Mouse (Mus musculus): ENCODE measurements around the gene Slc38a9. TPM values are rescaled to one million over a fixed set of nuclear protein-coding genes. Genes with fewer than 3 reads are reported as not detected.

The Slc38a9 gene
- polyA plus RNA-seq, 1 experiment from 2014 or later = 10.1 TPM

DNA sequence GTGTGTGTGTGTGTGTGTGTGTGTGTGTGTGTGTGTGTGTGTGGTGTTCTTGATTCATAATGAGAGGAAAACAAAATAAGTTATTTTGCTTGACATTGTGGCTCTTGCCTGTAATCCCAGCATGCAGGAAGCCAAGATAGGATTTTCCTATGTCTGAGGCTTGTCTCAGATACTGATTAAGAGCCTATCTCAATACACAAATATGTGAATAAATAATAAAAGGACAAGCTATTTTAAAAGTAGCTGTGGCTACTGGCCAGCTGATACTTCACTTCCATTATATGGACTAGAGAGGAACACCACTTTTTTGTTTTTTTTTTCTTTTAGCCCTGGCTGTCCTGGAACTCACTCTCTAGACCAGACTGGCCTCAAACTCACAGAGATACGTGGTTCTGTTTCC lies 101.2 kb downstream of the Slc38a9 start:
- Histone ChIP-seq H3K9me3 (ENCODE audit: control insufficient read depth, low read length) (no peaks in the 10 kb centered on the region), H3K4me3 (ENCODE audit: low read depth, low read length) (no peak overlapping the region), H3K27ac (replicated peaks) (peak overlapping the region; percentile 82), H3K9ac (ENCODE audit: low read length) (no peak overlapping the region), H3K4me1 (replicated peaks; ENCODE audit: control insufficient read depth, insufficient read depth) (peaks cover 14% of the 10 kb centered on the region; the same call in 1 of the 2 replicates), H3K27me3 (ENCODE audit: control insufficient read depth, insufficient read depth, low read length) (no peaks in the 10 kb centered on the region), H3K36me3 (ENCODE audit: control insufficient read depth, insufficient read depth, low read length) (no peaks in the 10 kb centered on the region), H3K4me2 (replicated peaks; ENCODE audit: low read depth) (no peak overlapping the region)
- 41% methylated on average over 1 of the region's 1 CpGs for WGBS
- DNase-seq (ENCODE audit: low spot score) (no peak), ATAC-seq (ENCODE audit: low FRiP score, low TSS enrichment) (no peak)
- TF ChIP-seq EP300 (optimal IDR thresholded peaks at IDR 0.05) = no peak
- TF ChIP-seq CTCF (IDR thresholded peaks at IDR 0.05; ENCODE audit: low read depth) = no peak

DNA sequence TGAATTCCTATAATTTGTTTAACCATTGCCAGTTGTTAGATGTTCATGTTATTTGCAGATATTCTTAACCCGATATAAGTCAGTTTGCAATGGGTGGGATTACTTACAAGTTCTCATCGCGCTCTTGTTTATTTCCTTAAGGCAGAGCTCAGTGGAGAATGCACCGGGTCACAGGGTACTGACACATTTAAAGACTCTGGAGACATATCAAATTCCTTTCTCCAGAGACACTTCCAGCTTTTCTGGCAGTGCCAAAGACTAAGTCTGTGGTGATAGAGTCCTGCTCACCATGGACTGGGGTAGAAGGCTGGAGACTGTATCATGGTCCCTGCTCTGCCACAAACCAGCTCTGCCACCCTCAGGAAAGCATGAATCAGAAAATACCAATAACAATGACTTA lies 102.0 kb downstream of the Slc38a9 start:
- H3K27ac ChIP-seq (replicated peaks) = peak overlapping the region; percentile 76
- no peak overlapping the region for H3K4me3 ChIP-seq (ENCODE audit: low read depth, low read length)
- H3K4me2 ChIP-seq (replicated peaks; ENCODE audit: low read depth) = no peak overlapping the region
- DNase-seq (ENCODE audit: low spot score) (no peak), ATAC-seq (ENCODE audit: low FRiP score, low TSS enrichment) (peak; percentile 16; the same call in 1 of the 2 replicates)
- TF ChIP-seq CTCF (IDR thresholded peaks at IDR 0.05; ENCODE audit: low read depth) (peak; percentile 12; the same call in 1 of the 2 replicates), EP300 (optimal IDR thresholded peaks at IDR 0.05) (no peak)
- no peak overlapping the region for H3K9ac ChIP-seq (ENCODE audit: low read length)
- no peaks in the 10 kb centered on the region for H3K9me3 ChIP-seq (ENCODE audit: control insufficient read depth, low read length)
- no peaks in the 10 kb centered on the region for H3K27me3 ChIP-seq (ENCODE audit: control insufficient read depth, insufficient read depth, low read length)
- H3K36me3 ChIP-seq (ENCODE audit: control insufficient read depth, insufficient read depth, low read length) = no peaks in the 10 kb centered on the region; the same call in 1 of the 2 replicates
- WGBS = 30% methylated on average over 4 of the region's 4 CpGs
- peaks cover 14% of the 10 kb centered on the region; the same call in 1 of the 2 replicates for H3K4me1 ChIP-seq (replicated peaks; ENCODE audit: control insufficient read depth, insufficient read depth)

DNA sequence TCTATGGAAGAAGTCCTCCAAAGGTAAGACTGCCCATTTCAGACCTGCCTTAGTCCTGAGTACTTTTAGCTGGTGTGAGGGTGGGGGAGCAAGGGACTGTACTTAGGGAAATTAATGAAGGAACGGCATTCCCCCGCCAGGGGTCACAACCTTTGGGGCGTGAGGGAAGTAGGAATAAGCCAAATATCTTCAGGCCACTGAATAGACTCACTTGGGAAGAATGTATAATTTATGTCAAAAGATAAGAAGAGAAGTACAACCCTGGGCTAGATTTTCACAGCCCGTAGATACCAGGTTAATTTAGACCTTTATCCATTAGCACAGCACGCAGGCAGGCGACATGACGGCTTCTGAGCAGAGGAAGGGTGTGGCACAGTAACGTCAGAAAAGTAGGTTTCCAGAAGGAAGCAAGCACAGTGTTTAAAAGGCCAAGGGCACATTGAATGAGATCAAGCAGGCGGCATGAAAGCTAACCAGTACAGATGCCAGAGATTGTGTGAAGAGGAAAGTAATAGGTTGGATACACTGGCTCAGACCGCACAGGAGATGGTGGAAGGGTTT lies 103.1 kb downstream of the Slc38a9 start:
- DNase-seq (ENCODE audit: low spot score) (peak; percentile 32), ATAC-seq (ENCODE audit: low FRiP score, low TSS enrichment) (peak; percentile 59)
- H3K4me2 ChIP-seq (replicated peaks; ENCODE audit: low read depth) = no peak overlapping the region
- H3K4me1 ChIP-seq (replicated peaks; ENCODE audit: control insufficient read depth, insufficient read depth) = peaks cover 12% of the 10 kb centered on the region; the same call in 1 of the 2 replicates
- no peaks in the 10 kb centered on the region; the same call in 1 of the 2 replicates for H3K36me3 ChIP-seq (ENCODE audit: control insufficient read depth, insufficient read depth, low read length)
- peak overlapping the region; percentile 76 for H3K27ac ChIP-seq (replicated peaks)
- no peak for TF ChIP-seq EP300 (optimal IDR thresholded peaks at IDR 0.05)
- H3K27me3 ChIP-seq (ENCODE audit: control insufficient read depth, insufficient read depth, low read length) = no peaks in the 10 kb centered on the region
- no peak overlapping the region for H3K4me3 ChIP-seq (ENCODE audit: low read depth, low read length)
- H3K9ac ChIP-seq (ENCODE audit: low read length) = no peak overlapping the region
- no peaks in the 10 kb centered on the region for H3K9me3 ChIP-seq (ENCODE audit: control insufficient read depth, low read length)
- 39% methylated on average over 10 of the region's 10 CpGs for WGBS

DNA sequence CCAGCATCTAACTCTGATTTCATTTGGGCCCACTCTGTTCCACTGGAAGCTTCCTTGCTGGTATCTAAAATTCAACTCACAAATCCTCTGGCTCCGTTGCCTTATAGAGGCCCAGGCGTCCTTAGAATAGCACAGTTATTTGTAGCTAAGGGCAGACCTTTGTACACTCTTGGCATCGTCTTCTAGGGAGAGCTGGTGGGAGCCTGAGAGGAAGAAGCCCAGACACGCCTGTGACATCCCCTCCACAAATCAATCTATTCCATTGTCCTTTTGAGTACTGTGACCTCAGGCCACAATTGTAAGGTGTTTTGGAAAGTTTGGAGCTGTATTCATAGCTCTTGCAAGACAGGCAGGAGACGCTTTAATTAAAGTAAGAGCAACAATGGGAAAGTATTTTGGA lies 104.0 kb downstream of the Slc38a9 start:
- no peak overlapping the region for H3K4me3 ChIP-seq (ENCODE audit: low read depth, low read length)
- no peaks in the 10 kb centered on the region for H3K9me3 ChIP-seq (ENCODE audit: control insufficient read depth, low read length)
- no peak for ATAC-seq (ENCODE audit: low FRiP score, low TSS enrichment)
- H3K9ac ChIP-seq (ENCODE audit: low read length) = no peak overlapping the region
- H3K27me3 ChIP-seq (ENCODE audit: control insufficient read depth, insufficient read depth, low read length) = no peaks in the 10 kb centered on the region
- TF ChIP-seq EP300 (optimal IDR thresholded peaks at IDR 0.05) (no peak), CTCF (IDR thresholded peaks at IDR 0.05; ENCODE audit: low read depth) (no peak)
- peaks cover 12% of the 10 kb centered on the region; the same call in 1 of the 2 replicates for H3K4me1 ChIP-seq (replicated peaks; ENCODE audit: control insufficient read depth, insufficient read depth)
- no peak overlapping the region for H3K4me2 ChIP-seq (replicated peaks; ENCODE audit: low read depth)
- 50% methylated on average over 5 of the region's 5 CpGs for WGBS
- DNase-seq (ENCODE audit: low spot score) = no peak
- no peaks in the 10 kb centered on the region; the same call in 1 of the 2 replicates for H3K36me3 ChIP-seq (ENCODE audit: control insufficient read depth, insufficient read depth, low read length)
- H3K27ac ChIP-seq (replicated peaks) = peak overlapping the region; percentile 76

DNA sequence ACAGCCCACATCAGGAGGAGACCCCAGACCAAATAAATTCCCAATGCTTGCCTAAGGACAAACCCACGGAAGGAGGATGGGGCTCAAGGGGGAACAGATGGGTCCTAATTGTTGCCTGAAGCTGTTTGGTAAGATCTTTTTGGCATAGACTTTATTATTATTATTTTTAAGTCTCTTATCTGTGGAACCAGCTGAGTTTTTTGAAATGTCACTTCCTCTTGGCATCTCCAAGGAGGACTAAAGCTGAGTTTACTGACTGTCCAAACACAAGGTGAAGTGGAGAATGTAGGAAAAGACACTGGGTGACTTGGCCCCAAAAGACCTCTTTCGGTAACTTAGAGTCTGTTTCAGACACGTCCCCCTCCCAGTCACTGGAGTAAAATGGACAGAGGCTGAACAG lies 105.1 kb downstream of the Slc38a9 start:
- WGBS = 89% methylated on average over 3 of the region's 3 CpGs
- Histone ChIP-seq H3K4me3 (ENCODE audit: low read depth, low read length) (no peak overlapping the region), H3K36me3 (ENCODE audit: control insufficient read depth, insufficient read depth, low read length) (no peaks in the 10 kb centered on the region; the same call in 1 of the 2 replicates), H3K9me3 (ENCODE audit: control insufficient read depth, low read length) (no peaks in the 10 kb centered on the region), H3K4me2 (replicated peaks; ENCODE audit: low read depth) (no peak overlapping the region), H3K4me1 (replicated peaks; ENCODE audit: control insufficient read depth, insufficient read depth) (peaks cover 9% of the 10 kb centered on the region), H3K27ac (replicated peaks) (no peak overlapping the region), H3K9ac (ENCODE audit: low read length) (no peak overlapping the region), H3K27me3 (ENCODE audit: control insufficient read depth, insufficient read depth, low read length) (no peaks in the 10 kb centered on the region)
- TF ChIP-seq EP300 (optimal IDR thresholded peaks at IDR 0.05) = no peak
- no peak for TF ChIP-seq CTCF (IDR thresholded peaks at IDR 0.05; ENCODE audit: low read depth)
- no peak for DNase-seq (ENCODE audit: low spot score)
- no peak for ATAC-seq (ENCODE audit: low FRiP score, low TSS enrichment)

DNA sequence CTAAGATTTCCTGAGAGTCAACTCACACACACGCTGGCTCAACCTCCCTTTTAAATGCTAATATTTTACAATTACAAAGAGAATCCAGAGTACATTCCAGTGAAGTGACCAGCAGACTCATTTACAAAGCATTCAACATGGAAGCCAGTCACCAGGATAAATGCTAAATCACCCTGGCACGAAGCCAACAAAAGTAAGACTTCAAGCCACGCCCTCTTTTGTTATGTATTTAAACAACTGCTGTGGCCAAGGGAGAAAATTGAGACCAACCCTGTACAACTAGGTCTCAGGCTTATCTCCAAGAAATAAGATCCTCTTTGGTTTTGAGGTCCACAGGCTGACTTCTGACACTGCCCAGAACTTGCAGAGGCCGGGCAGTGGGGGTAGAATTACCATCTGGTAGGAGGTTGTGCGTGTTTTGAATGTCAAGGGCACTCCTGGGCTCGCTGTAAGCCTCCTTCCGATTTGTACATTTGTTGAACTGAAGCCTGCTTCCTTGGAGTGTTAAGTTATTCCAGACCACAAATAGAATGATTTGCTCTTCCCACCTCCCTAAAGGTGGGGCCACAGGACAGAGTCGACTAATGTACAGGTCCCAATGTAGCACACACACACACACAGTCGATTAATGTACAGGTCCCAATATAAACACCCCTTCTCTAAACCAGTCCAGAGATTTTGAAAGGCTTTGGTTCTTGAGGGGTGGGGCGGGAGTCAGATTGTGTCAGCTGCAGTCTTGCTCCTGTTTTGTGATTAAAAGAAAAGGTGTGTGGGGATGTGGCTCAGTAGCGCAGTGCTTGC lies 110.2 kb downstream of the Slc38a9 start:
- ATAC-seq (ENCODE audit: low FRiP score, low TSS enrichment) = peak; percentile 87

More for the DNA sequence above, 110.2 kb downstream of the Slc38a9 start:
- Histone ChIP-seq H3K27me3 (ENCODE audit: control insufficient read depth, insufficient read depth, low read length) (no peaks in the 10 kb centered on the region), H3K4me1 (replicated peaks; ENCODE audit: control insufficient read depth, insufficient read depth) (no peaks in the 10 kb centered on the region; the same call in none of the 2 replicates), H3K4me3 (ENCODE audit: low read depth, low read length) (no peak overlapping the region), H3K9ac (ENCODE audit: low read length) (no peak overlapping the region), H3K9me3 (ENCODE audit: control insufficient read depth, low read length) (no peaks in the 10 kb centered on the region), H3K4me2 (replicated peaks; ENCODE audit: low read depth) (peak overlapping the region; percentile 20; the same call in 1 of the 2 replicates), H3K27ac (replicated peaks) (peak overlapping the region; percentile 89), H3K36me3 (ENCODE audit: control insufficient read depth, insufficient read depth, low read length) (no peaks in the 10 kb centered on the region; the same call in 1 of the 2 replicates)
- WGBS = 16% methylated on average over 11 of the region's 11 CpGs
- DNase-seq (ENCODE audit: low spot score) = peak; percentile 62
- TF ChIP-seq EP300 (optimal IDR thresholded peaks at IDR 0.05) (no peak), CTCF (IDR thresholded peaks at IDR 0.05; ENCODE audit: low read depth) (no peak)
